Mouse (Mus musculus) heart, postnatal 0 days (tissue): ENCODE data around the gene Lgals1. TPM values are rescaled to one million over a fixed set of nuclear protein-coding genes. Genes with fewer than 3 reads are reported as not detected.

Experiments
- ATAC-seq: fragments of 200-750 bp; cut with Nextera tagmentation; 2 replicates; pipeline ENCODE4 v1.8.0; 2017; ENCODE audit warnings: low read depth, moderate number of reproducible peaks, moderate library complexity; ENCODE audit not compliant: insufficient read depth
- DNase-seq: peaks from one replicate; pipeline ENCODE4 v3.0.0-alpha.2; 2016; ENCODE audit warnings: low spot score
- H3K27ac ChIP-seq: fragments of 300-500 bp; sonication (generic); 2 replicates; pipeline ENCODE4 v1.5.1; 2014; ENCODE audit warnings: low read depth, mild to moderate bottlenecking
- H3K27me3 ChIP-seq: fragments of 300-500 bp; sonication (generic); 2 replicates; pipeline ENCODE4 v1.6.1; 2014; ENCODE audit warnings: low read length, mixed read lengths; ENCODE audit not compliant: control insufficient read depth, insufficient read depth
- H3K36me3 ChIP-seq: fragments of 300-500 bp; sonication (generic); replicated peaks from 2 replicates; pipeline ENCODE4 v1.6.1; 2014; ENCODE audit warnings: low read length, mixed read lengths; ENCODE audit not compliant: control insufficient read depth, insufficient read depth
- H3K4me1 ChIP-seq: fragments of 300-500 bp; sonication (generic); 2 replicates; pipeline ENCODE4 v1.6.1; 2014; ENCODE audit warnings: antibody characterized with exemption; ENCODE audit not compliant: control insufficient read depth, insufficient read depth
- H3K4me2 ChIP-seq: fragments of 300-500 bp; sonication (generic); 2 replicates; pipeline ENCODE4 v1.6.1; 2014; ENCODE audit warnings: low read depth, mild to moderate bottlenecking, low read length, moderate library complexity
- H3K4me3 ChIP-seq: fragments of 300-500 bp; sonication (generic); 2 replicates; pipeline ENCODE4 v1.5.1; 2014; ENCODE audit warnings: low read depth, low read length
- H3K9ac ChIP-seq: fragments of 300-500 bp; sonication (generic); replicated peaks from 2 replicates; pipeline ENCODE4 v1.6.1; 2014; ENCODE audit warnings: low read depth, low read length, mixed read lengths
- H3K9me3 ChIP-seq: fragments of 300-500 bp; sonication (generic); replicated peaks from 2 replicates; pipeline ENCODE4 v1.6.1; 2016; ENCODE audit warnings: low read length; ENCODE audit not compliant: control insufficient read depth
- CTCF ChIP-seq: IDR thresholded peaks from 2 replicates; pipeline ENCODE4 v1.5.1; 2016; ENCODE audit warnings: antibody characterized with exemption, control low read depth, low read depth
- EP300 ChIP-seq: IDR thresholded peaks from 2 replicates; pipeline ENCODE4 v1.6.1; 2016; ENCODE audit warnings: antibody characterized with exemption, low read depth
- whole genome bisulfite sequencing: fragments of 180-500 bp; shearing (Covaris S2); extraction: QIAGEN DNeasy Blood & Tissue Kit; methylation state at CpG from one replicate; pipeline ENCODE4 v1.1.7; 2014; 5-methylcytosine and 5-hydroxymethylcytosine counted together
- polyA plus RNA-seq: library from polyadenylated mRNA; unstranded; fragments of >200 nt; fragmentation: Nextera tagmentation; extraction: Ambion mirVana; gene quantifications from 2 replicates; pipeline ENCODE4 v1.2.1, GENCODE M21; 2015
- total RNA-seq: library from RNA; depleted of rRNA; stranded (reverse); fragments of >200 nt; gene quantifications from 2 replicates; pipeline ENCODE4 v1.2.3, GENCODE M21; 2014; ENCODE audit warnings: low replicate concordance

Gene Lgals1
- total and polyA plus RNA-seq, 2 experiments from 2014 or later, result 709 to 800 TPM

- ATAC-seq, result no peak
- Histone ChIP-seq H3K9me3 (no peaks in the 10 kb centered on the region), H3K27ac (no peak overlapping the region), H3K27me3 (0 out of 2 replicates have a peak, but pooled peaks cover 5% of the 10 kb centered on the region), H3K9ac (no peak overlapping the region), H3K4me2 (no peak overlapping the region), H3K36me3 (peaks cover 3% of the 10 kb centered on the region; the same call in 1 of the 2 replicates), H3K4me3 (no peak overlapping the region), H3K4me1 (0 out of 2 replicates have a peak, but pooled peaks cover 6% of the 10 kb centered on the region)
- DNase-seq, result no peak
- WGBS, result 71% methylated on average over 7 of the region's 7 CpGs
- TF ChIP-seq EP300 (no peak), CTCF (no peak)
These were observed 19.7 kb downstream of the Lgals1 start for GRCm38 (mm10) chr15:78946232-78946631.

GRCm38 (mm10) chr15:78947657-78948056 is 21.1 kb downstream of the Lgals1 start, which contains the start of gene Triobp:
Gene Triobp (plus strand): TSS chr15:78947724.
- 0 out of 2 replicates have a peak, but pooled peaks cover 5% of the 10 kb centered on the region for H3K27me3 ChIP-seq
- no peak within 1 kb of the TSS for H3K27ac ChIP-seq
- no peaks in the 10 kb centered on the region for H3K36me3 ChIP-seq
- H3K4me3 ChIP-seq, result peak within 1 kb of the TSS; percentile 40
- no peak for TF ChIP-seq CTCF
- TF ChIP-seq EP300, result no peak
- no peak within 1 kb of the TSS; the same call in 1 of the 2 replicates for H3K9ac ChIP-seq
- H3K9me3 ChIP-seq, result no peaks in the 10 kb centered on the region
- ATAC-seq (peak; percentile 97), DNase-seq (peak; percentile 95)
- H3K4me1 ChIP-seq, result 0 out of 2 replicates have a peak, but pooled peaks cover 4% of the 10 kb centered on the region
- WGBS, result 0% methylated on average over 24 of the region's 24 CpGs
- H3K4me2 ChIP-seq, result peak within 1 kb of the TSS; percentile 64

GRCm38 (mm10) chr15:78948152-78948725 is 21.7 kb downstream of the Lgals1 start:
- Histone ChIP-seq H3K36me3 (no peaks in the 10 kb centered on the region), H3K9ac (no peak overlapping the region; the same call in 1 of the 2 replicates), H3K27ac (no peak overlapping the region), H3K4me2 (peak overlapping the region; percentile 64), H3K9me3 (no peaks in the 10 kb centered on the region), H3K27me3 (0 out of 2 replicates have a peak, but pooled peaks cover 5% of the 10 kb centered on the region), H3K4me3 (peak overlapping the region; percentile 40), H3K4me1 (0 out of 2 replicates have a peak, but pooled peaks cover 3% of the 10 kb centered on the region)
- TF ChIP-seq EP300 (no peak), CTCF (no peak)
- 8% methylated on average over 11 of the region's 11 CpGs for WGBS
- ATAC-seq, result no peak
- DNase-seq, result no peak

- DNase-seq, result no peak
- Histone ChIP-seq H3K4me2 (no peak overlapping the region), H3K36me3 (no peaks in the 10 kb centered on the region), H3K4me1 (0 out of 2 replicates have a peak, but pooled peaks cover 3% of the 10 kb centered on the region), H3K27ac (no peak overlapping the region), H3K4me3 (no peak overlapping the region), H3K9me3 (no peaks in the 10 kb centered on the region), H3K9ac (no peak overlapping the region), H3K27me3 (0 out of 2 replicates have a peak, but pooled peaks cover 5% of the 10 kb centered on the region)
- 96% methylated on average over 3 of the region's 3 CpGs for WGBS
- TF ChIP-seq CTCF (no peak), EP300 (no peak)
- no peak for ATAC-seq
These were observed 22.4 kb downstream of the Lgals1 start for GRCm38 (mm10) chr15:78948883-78949282.

- no peaks in the 10 kb centered on the region for H3K4me1 ChIP-seq
- no peaks in the 10 kb centered on the region for H3K27me3 ChIP-seq
- TF ChIP-seq EP300 (no peak), CTCF (no peak)
- no peaks in the 10 kb centered on the region for H3K36me3 ChIP-seq
- no peak overlapping the region for H3K27ac ChIP-seq
- no peak overlapping the region for H3K4me2 ChIP-seq
- H3K9me3 ChIP-seq, result no peaks in the 10 kb centered on the region
- WGBS, result 78% methylated on average over 3 of the region's 3 CpGs
- H3K9ac ChIP-seq, result no peak overlapping the region
- ATAC-seq (no peak), DNase-seq (no peak)
- H3K4me3 ChIP-seq, result no peak overlapping the region
These were observed 29.1 kb downstream of the Lgals1 start for GRCm38 (mm10) chr15:78955663-78956062.

- WGBS, result 61% methylated on average over 4 of the region's 4 CpGs
- H3K4me1 ChIP-seq, result no peaks in the 10 kb centered on the region
These were observed 29.8 kb downstream of the Lgals1 start for GRCm38 (mm10) chr15:78956351-78956750.

More at GRCm38 (mm10) chr15:78956351-78956750, 29.8 kb downstream of the Lgals1 start:
- Histone ChIP-seq H3K27me3 (no peaks in the 10 kb centered on the region), H3K4me2 (no peak overlapping the region), H3K27ac (no peak overlapping the region), H3K36me3 (no peaks in the 10 kb centered on the region), H3K4me3 (no peak overlapping the region), H3K9me3 (no peaks in the 10 kb centered on the region), H3K9ac (no peak overlapping the region)
- ATAC-seq (no peak), DNase-seq (no peak)
- TF ChIP-seq EP300, result no peak
- peak; percentile 44 for TF ChIP-seq CTCF
